ENCODE assay signal across 10 mouse cellular contexts in the genomic region with DNA sequence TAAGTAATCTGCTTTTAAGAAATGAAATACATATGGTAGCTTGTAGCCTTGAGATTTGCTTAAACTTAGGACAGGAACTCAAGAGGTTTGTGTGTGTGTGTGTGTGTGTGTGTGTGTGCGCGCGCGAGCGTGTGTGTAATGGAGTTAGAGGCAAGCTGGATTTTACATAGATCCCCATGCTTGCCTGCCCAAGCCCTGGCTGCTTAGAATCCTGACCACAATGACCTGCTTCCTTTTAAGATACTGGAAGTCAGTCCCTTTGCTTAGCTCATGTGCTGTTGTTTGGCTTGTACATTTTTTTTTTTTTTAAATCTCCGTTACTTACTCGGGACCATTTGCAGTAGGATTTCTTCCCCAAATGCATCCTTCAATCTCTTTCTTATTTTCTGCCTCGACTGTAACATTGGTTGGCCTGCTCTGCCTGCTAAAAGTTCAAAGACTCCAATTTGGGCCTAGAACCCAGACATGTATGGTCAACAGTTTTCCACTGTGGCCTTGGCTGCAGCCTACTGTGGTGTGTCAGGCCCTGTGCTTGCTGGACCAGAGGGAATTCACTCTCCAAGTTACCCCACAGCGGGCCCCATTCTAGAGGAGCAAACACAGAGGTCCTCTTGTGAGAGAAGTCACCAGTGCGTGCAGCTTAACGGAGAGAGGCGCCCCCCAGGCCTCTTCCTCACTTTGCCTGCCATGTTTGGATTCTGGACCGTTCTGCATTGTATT. TPM values are rescaled to one million over a fixed set of nuclear protein-coding genes. Genes with fewer than 3 reads are reported as not detected.
DNase-seq lines count a peak whose midpoint lies in the region; ATAC-seq and TF ChIP-seq lines count a peak whose summit lies in the region.
"Had no signal": no experiment of that assay in that cellular context is flagged by ENCODE, and none has a peak within 500 bp of the region (broad histone marks: within the 10 kb centered on the region; RNA-seq: fewer than 3 reads in every experiment).

No protein-coding gene starts in this region.

- H3K4me1 ChIP-seq in midbrain, embryonic 10.5 days: peaks cover 29% of the 10 kb centered on the region
- H3K4me1 ChIP-seq in midbrain, postnatal 0 days (ENCODE audit: insufficient read depth, low read length): no peaks in the 10 kb centered on the region
- peaks cover 9% of the 10 kb centered on the region for H3K4me1 ChIP-seq in forebrain, embryonic 14.5 days (ENCODE audit: control insufficient read depth, insufficient read depth, low read length)
- H3K4me1 ChIP-seq in limb, embryonic 12.5 days (replicated peaks): peaks cover 49% of the 10 kb centered on the region

- H3K4me3 ChIP-seq in midbrain, embryonic 10.5 days: no peak overlapping the region
- no peak overlapping the region for H3K4me3 ChIP-seq in midbrain, postnatal 0 days (ENCODE audit: low read depth, low read length)
- no peak overlapping the region for H3K4me3 ChIP-seq in forebrain, embryonic 14.5 days (ENCODE audit: low read depth, low read length)
- H3K4me3 ChIP-seq in limb, embryonic 12.5 days (replicated peaks): no peak overlapping the region
- H3K4me3 ChIP-seq: erythroblast, embryonic 14.5 days had no signal

- H3K9me3 ChIP-seq in midbrain, embryonic 10.5 days (replicated peaks): no peaks in the 10 kb centered on the region
- H3K9me3 ChIP-seq in midbrain, postnatal 0 days (ENCODE audit: low read length): no peaks in the 10 kb centered on the region
- no peaks in the 10 kb centered on the region for H3K9me3 ChIP-seq in forebrain, embryonic 14.5 days (replicated peaks; ENCODE audit: control insufficient read depth, low read length)
- H3K9me3 ChIP-seq in limb, embryonic 12.5 days: no peaks in the 10 kb centered on the region

- intact Hi-C loops in heart, postnatal 36 days (cut with DNase I): no loop called here

- peak overlapping the region; percentile 70 for H3K27ac ChIP-seq in midbrain, embryonic 10.5 days (replicated peaks)
- no peak overlapping the region for H3K27ac ChIP-seq in midbrain, postnatal 0 days (ENCODE audit: low read depth, low read length)
- H3K27ac ChIP-seq in forebrain, embryonic 14.5 days (ENCODE audit: low read depth, low read length): no peak overlapping the region
- H3K27ac ChIP-seq in limb, embryonic 12.5 days: peak overlapping the region; percentile 80

- no peak for TF ChIP-seq CTCF in midbrain, postnatal 0 days (IDR thresholded peaks at IDR 0.05)

- no peak overlapping the region for H3K4me2 ChIP-seq in midbrain, postnatal 0 days (ENCODE audit: low read depth, low read length, poor library complexity, severe bottlenecking)
- H3K4me2 ChIP-seq in forebrain, embryonic 14.5 days (ENCODE audit: low read length): no peak overlapping the region
- no peak overlapping the region for H3K4me2 ChIP-seq in limb, embryonic 12.5 days

- no peak overlapping the region for H3K9ac ChIP-seq in midbrain, postnatal 0 days (replicated peaks; ENCODE audit: low read length, poor library complexity, severe bottlenecking)
- H3K9ac ChIP-seq in forebrain, embryonic 14.5 days (ENCODE audit: low read length): no peak overlapping the region
- H3K9ac ChIP-seq in limb, embryonic 12.5 days (replicated peaks): no peak overlapping the region

- H3K36me3 ChIP-seq in midbrain, embryonic 10.5 days: no peaks in the 10 kb centered on the region
- H3K36me3 ChIP-seq in midbrain, postnatal 0 days (ENCODE audit: insufficient read depth, low read length): no peaks in the 10 kb centered on the region
- no peaks in the 10 kb centered on the region for H3K36me3 ChIP-seq in forebrain, embryonic 14.5 days (ENCODE audit: control insufficient read depth, insufficient read depth, low read length)
- no peaks in the 10 kb centered on the region for H3K36me3 ChIP-seq in limb, embryonic 12.5 days

- WGBS in midbrain, embryonic 10.5 days: 65% methylated on average over 13 of the region's 13 CpGs
- 63% methylated on average over 13 of the region's 13 CpGs for WGBS in midbrain, postnatal 0 days
- 62% methylated on average over 13 of the region's 13 CpGs for WGBS in forebrain, embryonic 14.5 days
- 61% methylated on average over 13 of the region's 13 CpGs for WGBS in limb, embryonic 12.5 days

- peak; percentile 23 for DNase-seq in midbrain, embryonic 10.5 days (ENCODE audit: low spot score)
- no peak for DNase-seq in midbrain, postnatal 0 days (ENCODE audit: low spot score)
- no peak for DNase-seq in forebrain, embryonic 14.5 days (ENCODE audit: low spot score)
- no peak for DNase-seq in left cerebral cortex, adult 18-20 months (ENCODE audit: low spot score in 2 of 2)
- DNase-seq in adrenal gland, postnatal 4 days (ENCODE audit: low spot score in 2 of 2): no peak
- no peak for DNase-seq in heart, postnatal 36 days
- DNase-seq: adrenal gland, postnatal 36 days; heart, postnatal 14 days had no signal

- no peaks in the 10 kb centered on the region for H3K27me3 ChIP-seq in midbrain, embryonic 10.5 days (ENCODE audit: low read depth, poor library complexity, severe bottlenecking)
- no peaks in the 10 kb centered on the region for H3K27me3 ChIP-seq in midbrain, postnatal 0 days (ENCODE audit: insufficient read depth, low read length)
- no peaks in the 10 kb centered on the region for H3K27me3 ChIP-seq in forebrain, embryonic 14.5 days (replicated peaks; ENCODE audit: control insufficient read depth, insufficient read depth, low read length)
- no peaks in the 10 kb centered on the region; the same call in 1 of the 2 replicates for H3K27me3 ChIP-seq in limb, embryonic 12.5 days

- no peak for ATAC-seq in midbrain, postnatal 0 days (ENCODE audit: low FRiP score)
- 0 out of 2 replicates have a peak, but pooled peaks have one; percentile 27 for ATAC-seq in forebrain, embryonic 14.5 days
- no peak; the same call in 1 of the 2 replicates for ATAC-seq in limb, embryonic 12.5 days (ENCODE audit: insufficient number of reproducible peaks, insufficient read depth, low FRiP score, low TSS enrichment, low read depth)

RNA-seq across cellular contexts. Expression of gene Tmem117, which starts 29.5 kb away (rescaled TPM):
- polyA plus RNA-seq in midbrain, embryonic 10.5 days (2016; fragmentation: Nextera tagmentation; extraction: Ambion mirVana): 1.1 and 1.7 TPM in 2 replicates
- total RNA-seq in midbrain, postnatal 0 days (2014; rRNA removed): 19.1 and 26.4 TPM in 2 replicates
- polyA plus RNA-seq in midbrain, postnatal 0 days (2015; fragmentation: Nextera tagmentation; extraction: Ambion mirVana): 19.9 and 20.4 TPM in 2 replicates
- 2.3 and 3.8 TPM in 2 replicates for polyA plus RNA-seq in forebrain, embryonic 14.5 days (2014; fragmentation: Nextera tagmentation; extraction: Ambion mirVana)
- 3.4 and 3.7 TPM in 2 replicates for polyA plus RNA-seq in limb, embryonic 12.5 days (2016; fragmentation: Nextera tagmentation; extraction: Ambion mirVana)
- total RNA-seq in left cerebral cortex, adult 18-20 months (2021): 1 to 10 TPM; 5.8 to 7.2 TPM
- total RNA-seq in adrenal gland, postnatal 4 days (2021): 1 to 10 TPM; 6.3 to 7.9 TPM
- 10 to 100 TPM; 14.1 to 14.8 TPM for total RNA-seq in heart, postnatal 36 days (2021)
- polyA plus RNA-seq: erythroblast, embryonic 14.5 days had no signal

Comparison
In these comparisons a context has a peak if more than half of its experiments do, and no peak if none do; other contexts are left out.
1. H3K27ac ChIP-seq: peak in midbrain, embryonic 10.5 days (single experiment) and limb, embryonic 12.5 days (single experiment); none in midbrain, postnatal 0 days (single experiment) and forebrain, embryonic 14.5 days (single experiment).